Mouse (Mus musculus) liver, embryonic 15.5 days (tissue): ENCODE measurements at regions not wholly inside any gene's neighbourhood (a gene's known extent, or its start where the extent isn't known, plus 50 kb on each side); places are given as distances from the start of the nearest gene placed in this dataset.

ENCODE experiments used
- ATAC-seq: fragments of 200-750 bp; cut with Nextera tagmentation; 2 replicates; pipeline ENCODE4 v1.8.0; 2017; ENCODE audit warnings: moderate number of reproducible peaks, mild to moderate bottlenecking, moderate library complexity; ENCODE audit not compliant: insufficient read depth
- H3K27ac ChIP-seq: fragments of 300-500 bp; sonication (generic); replicated peaks from 2 replicates; pipeline ENCODE4 v1.5.1; 2015; ENCODE audit warnings: mild to moderate bottlenecking, inconsistent platforms
- H3K27me3 ChIP-seq: fragments of 300-500 bp; sonication (generic); 2 replicates; pipeline ENCODE4 v1.6.1; 2015; ENCODE audit warnings: mild to moderate bottlenecking, inconsistent platforms
- H3K36me3 ChIP-seq: fragments of 300-500 bp; sonication (generic); replicated peaks from 2 replicates; pipeline ENCODE4 v1.6.1; 2015; ENCODE audit warnings: moderate library complexity, mild to moderate bottlenecking, inconsistent platforms
- H3K4me1 ChIP-seq: fragments of 300-500 bp; sonication (generic); replicated peaks from 2 replicates; pipeline ENCODE4 v1.6.1; 2015; ENCODE audit warnings: inconsistent platforms
- H3K4me2 ChIP-seq: fragments of 300-500 bp; sonication (generic); 2 replicates; pipeline ENCODE4 v1.6.1; 2015; ENCODE audit warnings: moderate library complexity, mild to moderate bottlenecking, inconsistent platforms
- H3K4me3 ChIP-seq: fragments of 300-500 bp; sonication (generic); replicated peaks from 2 replicates; pipeline ENCODE4 v1.5.1; 2015; ENCODE audit warnings: mild to moderate bottlenecking, inconsistent platforms
- H3K9ac ChIP-seq: fragments of 300-500 bp; sonication (generic); 2 replicates; pipeline ENCODE4 v1.6.1; 2015; ENCODE audit warnings: moderate library complexity, mild to moderate bottlenecking, inconsistent platforms
- H3K9me3 ChIP-seq: fragments of 300-500 bp; sonication (generic); replicated peaks from 2 replicates; pipeline ENCODE4 v1.6.1; 2016; ENCODE audit warnings: inconsistent platforms
- WGBS: fragments of 180-500 bp; shearing (Covaris S2); methylation state at CpG from one replicate; pipeline ENCODE4 v1.1.7; 2015; ENCODE audit warnings: mixed read lengths; ENCODE audit not compliant: insufficient replicate concordance; 5-methylcytosine and 5-hydroxymethylcytosine counted together

DNA sequence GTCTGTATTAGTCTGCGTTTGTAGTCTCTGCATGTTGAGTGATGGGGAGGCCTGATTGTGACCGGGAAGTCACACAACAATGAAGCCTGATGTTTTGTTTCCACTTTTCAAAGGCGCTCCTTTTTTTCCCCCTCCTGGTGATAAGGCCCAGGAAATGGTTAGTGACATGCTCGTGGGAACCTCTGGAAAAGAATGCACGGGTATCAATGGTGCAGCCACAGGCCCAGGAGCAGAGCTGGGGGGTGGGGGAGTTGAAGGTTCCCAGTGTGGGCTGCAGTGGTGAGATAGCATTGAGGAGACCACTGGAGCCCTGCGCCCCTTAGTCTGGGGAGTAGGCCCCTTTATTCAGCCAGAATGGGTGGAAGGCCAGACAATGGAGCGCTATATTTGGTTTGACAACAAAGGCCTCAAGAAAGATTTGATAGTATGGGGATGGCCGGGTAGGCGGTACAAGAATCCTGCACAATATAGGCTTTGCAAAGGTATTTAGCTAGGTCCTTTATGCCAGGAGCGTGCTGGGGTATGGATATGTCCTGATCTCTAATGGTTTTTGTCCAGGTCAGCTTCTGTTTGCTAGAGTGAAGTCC is 490.4 kb downstream of the Insc start:
- Histone ChIP-seq H3K4me1 (no peaks in the 10 kb centered on the region), H3K36me3 (no peaks in the 10 kb centered on the region), H3K27me3 (no peaks in the 10 kb centered on the region), H3K9ac (no peak overlapping the region), H3K9me3 (no peaks in the 10 kb centered on the region), H3K27ac (no peak overlapping the region), H3K4me2 (no peak overlapping the region), H3K4me3 (no peak overlapping the region)
- no peak for ATAC-seq
- WGBS = 34% methylated on average over 10 of the region's 10 CpGs

DNA sequence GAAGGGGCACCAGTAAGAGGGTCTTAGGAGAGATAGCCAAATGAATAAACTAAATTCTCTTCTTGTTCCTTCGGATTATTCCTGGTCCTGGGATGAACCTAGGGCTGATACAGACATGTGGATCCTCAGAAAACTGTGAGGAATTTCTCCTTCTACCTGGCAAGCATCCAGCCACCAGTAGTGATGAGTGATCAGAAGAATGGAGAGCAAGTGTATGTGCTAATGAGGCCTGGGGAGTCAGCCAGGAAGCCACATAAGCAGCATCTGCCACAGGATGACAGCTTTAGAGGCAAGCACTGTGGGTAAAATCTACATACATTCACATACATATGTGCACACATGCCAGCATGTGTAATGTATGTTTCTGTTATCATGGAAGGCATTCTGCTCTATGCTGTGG is 493.6 kb downstream of the Insc start:
- Histone ChIP-seq H3K4me1 (no peaks in the 10 kb centered on the region), H3K27ac (no peak overlapping the region), H3K4me2 (no peak overlapping the region), H3K4me3 (no peak overlapping the region), H3K27me3 (no peaks in the 10 kb centered on the region), H3K9me3 (no peaks in the 10 kb centered on the region), H3K9ac (no peak overlapping the region), H3K36me3 (no peaks in the 10 kb centered on the region)
- no peak for ATAC-seq
- WGBS = 52% methylated on average over 1 of the region's 1 CpGs

DNA sequence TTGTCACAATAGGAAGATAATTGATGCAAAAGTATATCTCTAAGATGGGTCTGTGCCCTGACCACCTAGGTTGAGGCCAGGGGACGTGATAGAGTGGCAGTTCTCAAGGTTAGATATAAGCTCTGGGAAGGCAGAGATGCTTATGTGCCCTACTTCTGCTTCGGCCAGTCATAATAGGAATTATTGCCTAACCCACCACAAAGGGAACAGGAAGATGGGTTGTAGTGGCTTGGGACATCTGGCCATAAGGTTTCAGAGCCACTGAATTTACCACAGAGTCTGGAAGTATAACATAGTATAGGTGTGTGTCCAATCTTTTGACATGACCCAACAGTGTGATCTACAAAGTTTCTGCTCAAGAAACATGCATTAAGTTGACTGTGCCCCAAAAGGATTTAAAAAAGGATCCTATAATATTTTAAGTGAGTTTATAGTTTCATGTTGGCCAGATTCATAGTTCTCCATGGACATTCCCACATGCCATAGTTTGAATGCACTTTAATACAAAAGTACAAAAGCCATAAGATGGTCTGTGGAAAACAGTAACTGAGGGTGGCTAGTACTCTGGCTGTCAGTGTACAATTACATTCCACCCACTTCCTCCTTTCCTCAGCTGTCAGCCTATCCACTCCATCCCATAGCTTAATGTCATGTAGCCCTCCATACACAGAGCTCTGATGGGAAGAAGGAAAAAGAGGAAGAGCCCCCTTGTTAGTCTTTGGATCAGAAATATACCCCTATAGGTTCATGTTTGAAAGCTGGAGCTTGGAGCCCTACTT is 508.3 kb downstream of the Insc start:
- Histone ChIP-seq H3K9me3 (no peaks in the 10 kb centered on the region), H3K36me3 (no peaks in the 10 kb centered on the region), H3K9ac (no peak overlapping the region), H3K4me3 (no peak overlapping the region), H3K4me2 (no peak overlapping the region), H3K27ac (no peak overlapping the region), H3K27me3 (no peaks in the 10 kb centered on the region), H3K4me1 (no peaks in the 10 kb centered on the region)
- no peak for ATAC-seq
- WGBS = 29% methylated on average over 2 of the region's 2 CpGs

DNA sequence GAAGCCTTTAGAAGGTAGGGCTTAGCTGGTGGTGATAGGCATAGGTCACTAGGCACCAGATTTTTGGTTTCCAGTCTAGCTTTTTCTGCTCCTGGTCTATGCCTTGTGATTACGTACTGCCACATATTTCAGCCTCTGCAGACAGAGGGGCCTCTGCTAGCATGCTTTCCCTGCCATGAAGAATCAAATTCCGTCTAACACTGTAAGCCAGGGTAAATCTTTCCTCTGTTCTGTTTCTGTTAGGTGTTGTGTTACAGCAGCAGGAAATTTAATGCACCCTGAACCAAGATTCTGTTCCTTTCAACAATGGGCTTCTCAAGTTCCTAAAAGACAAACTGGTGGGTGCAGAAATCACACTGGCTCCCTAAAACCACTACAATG is 508.9 kb downstream of the Insc start:
- Histone ChIP-seq H3K27me3 (no peaks in the 10 kb centered on the region), H3K9me3 (no peaks in the 10 kb centered on the region), H3K4me2 (no peak overlapping the region), H3K4me3 (no peak overlapping the region), H3K4me1 (no peaks in the 10 kb centered on the region), H3K27ac (no peak overlapping the region), H3K36me3 (no peaks in the 10 kb centered on the region), H3K9ac (no peak overlapping the region)
- no peak for ATAC-seq
- WGBS = 58% methylated on average over 2 of the region's 2 CpGs

DNA sequence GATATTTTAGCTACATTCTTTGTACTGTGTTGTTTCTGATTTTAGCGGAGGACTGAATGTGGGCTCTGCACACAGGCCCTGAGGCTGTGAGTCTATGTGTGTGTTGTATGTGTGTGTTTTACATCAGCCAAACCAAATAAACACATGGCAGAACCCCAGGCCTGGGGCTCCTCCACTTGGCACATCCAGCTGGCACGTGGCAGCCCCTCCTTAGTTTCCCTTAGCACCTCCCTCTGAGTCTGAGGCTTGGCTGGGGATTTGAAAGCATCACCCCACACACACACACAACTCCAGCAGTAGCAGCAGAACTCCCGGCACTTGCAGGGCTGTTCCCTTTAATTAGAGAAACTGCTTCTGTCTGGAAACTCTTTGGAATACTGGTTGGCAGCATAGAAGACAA is 515.1 kb downstream of the Insc start:
- Histone ChIP-seq H3K9me3 (no peaks in the 10 kb centered on the region), H3K27ac (no peak overlapping the region), H3K4me1 (no peaks in the 10 kb centered on the region), H3K4me3 (no peak overlapping the region), H3K27me3 (no peaks in the 10 kb centered on the region), H3K4me2 (no peak overlapping the region), H3K9ac (no peak overlapping the region), H3K36me3 (no peaks in the 10 kb centered on the region)
- ATAC-seq = no peak
- 44% methylated on average over 3 of the region's 3 CpGs for WGBS

DNA sequence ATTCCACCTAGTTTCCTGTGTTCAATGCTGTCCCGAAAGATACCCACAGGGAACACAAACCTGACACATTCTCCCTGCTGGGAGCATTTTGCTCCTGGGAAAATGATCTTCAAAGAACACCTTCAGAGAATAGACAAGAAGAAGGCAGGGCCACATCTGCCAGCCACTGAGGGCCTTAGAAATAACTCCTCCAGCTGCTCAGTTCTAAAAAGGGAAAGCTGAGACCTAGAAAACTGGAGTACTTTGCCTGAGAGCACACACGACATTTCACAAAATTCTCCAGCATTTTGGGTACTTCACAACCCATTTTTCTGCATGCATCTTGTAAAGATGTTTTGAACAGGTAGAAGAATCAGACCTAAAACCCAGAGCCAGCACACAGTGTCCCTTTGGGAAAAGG is 519.6 kb downstream of the Insc start:
- ATAC-seq = no peak

DNA sequence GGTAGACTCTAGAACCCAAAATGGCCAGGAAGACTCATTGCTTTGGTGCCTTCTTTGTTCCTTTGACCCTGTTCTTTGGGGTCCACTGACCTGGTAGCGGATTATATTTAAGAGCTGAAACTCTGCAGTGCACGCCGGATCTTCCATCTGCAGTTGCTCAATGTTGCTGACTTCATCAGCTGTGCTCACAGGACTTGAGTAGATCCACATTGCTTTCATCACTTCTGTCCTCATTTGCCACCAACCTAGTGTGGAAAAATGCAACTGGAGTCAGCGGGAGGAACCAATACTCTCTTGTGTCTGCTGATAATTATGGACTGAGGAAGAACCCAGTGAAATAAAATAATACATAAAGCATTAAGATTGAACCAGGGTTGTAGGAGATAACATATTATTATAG is 522.6 kb downstream of the Insc start:
- 64% methylated on average over 4 of the region's 4 CpGs for WGBS
- Histone ChIP-seq H3K9ac (no peak overlapping the region), H3K4me2 (no peak overlapping the region), H3K4me3 (no peak overlapping the region), H3K36me3 (no peaks in the 10 kb centered on the region), H3K27me3 (no peaks in the 10 kb centered on the region), H3K4me1 (no peaks in the 10 kb centered on the region), H3K9me3 (no peaks in the 10 kb centered on the region), H3K27ac (no peak overlapping the region)
- ATAC-seq = no peak

More for the DNA sequence above, 519.6 kb downstream of the Insc start:
- Histone ChIP-seq H3K27ac (no peak overlapping the region), H3K9me3 (no peaks in the 10 kb centered on the region), H3K4me3 (no peak overlapping the region), H3K27me3 (no peaks in the 10 kb centered on the region), H3K4me2 (no peak overlapping the region), H3K9ac (no peak overlapping the region), H3K36me3 (no peaks in the 10 kb centered on the region), H3K4me1 (no peaks in the 10 kb centered on the region)
- WGBS = 53% methylated on average over 2 of the region's 2 CpGs

DNA sequence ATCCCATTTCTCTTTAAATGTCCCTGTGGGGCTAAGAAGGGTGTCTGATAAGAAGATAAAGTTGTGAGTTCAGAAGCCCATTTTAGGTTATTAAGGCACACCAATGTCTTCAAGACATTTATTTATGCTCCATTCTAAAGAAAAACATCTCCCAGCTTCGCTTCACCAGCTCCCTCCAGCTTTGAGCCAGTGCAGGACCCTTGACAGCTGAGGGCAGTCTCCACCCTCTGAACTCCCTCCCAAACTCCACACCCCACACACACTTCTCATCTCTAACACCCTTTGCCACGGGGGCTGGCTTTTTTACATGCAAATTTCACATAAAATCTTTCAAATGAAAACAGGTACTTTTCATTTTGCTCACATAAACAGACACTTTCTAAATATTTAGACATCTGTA is 527.3 kb downstream of the Insc start:
- 37% methylated on average over 2 of the region's 2 CpGs for WGBS
- Histone ChIP-seq H3K4me1 (no peaks in the 10 kb centered on the region), H3K9ac (no peak overlapping the region), H3K27me3 (no peaks in the 10 kb centered on the region), H3K4me3 (no peak overlapping the region), H3K27ac (no peak overlapping the region), H3K9me3 (no peaks in the 10 kb centered on the region), H3K4me2 (no peak overlapping the region), H3K36me3 (no peaks in the 10 kb centered on the region)
- ATAC-seq = no peak

DNA sequence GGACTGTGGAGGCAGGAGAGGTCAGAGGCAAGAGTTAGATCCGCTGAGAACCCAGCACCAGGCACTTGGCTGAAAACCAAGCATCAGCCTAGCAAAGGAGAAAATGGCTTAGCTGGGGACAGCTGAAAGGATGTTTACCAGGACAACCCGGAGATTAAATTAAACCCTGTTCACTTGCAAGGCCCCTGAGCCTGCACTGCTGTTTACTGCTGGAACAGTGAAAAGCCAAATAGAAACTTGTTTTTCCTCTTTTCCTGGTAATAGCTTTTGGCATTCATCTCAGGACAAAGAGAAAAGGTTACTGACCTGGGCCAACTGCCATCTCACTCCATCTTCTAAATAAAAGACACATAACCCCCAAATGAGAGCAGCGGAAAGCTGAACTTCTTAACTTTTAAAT is 531.3 kb downstream of the Insc start:
- H3K4me2 ChIP-seq = no peak overlapping the region
- no peak overlapping the region for H3K9ac ChIP-seq
- no peak overlapping the region for H3K27ac ChIP-seq
- WGBS = 62% methylated on average over 3 of the region's 3 CpGs
- no peaks in the 10 kb centered on the region for H3K4me1 ChIP-seq
- no peaks in the 10 kb centered on the region for H3K36me3 ChIP-seq
- no peak overlapping the region for H3K4me3 ChIP-seq
- ATAC-seq = no peak
- H3K9me3 ChIP-seq = no peaks in the 10 kb centered on the region
- H3K27me3 ChIP-seq = no peaks in the 10 kb centered on the region

DNA sequence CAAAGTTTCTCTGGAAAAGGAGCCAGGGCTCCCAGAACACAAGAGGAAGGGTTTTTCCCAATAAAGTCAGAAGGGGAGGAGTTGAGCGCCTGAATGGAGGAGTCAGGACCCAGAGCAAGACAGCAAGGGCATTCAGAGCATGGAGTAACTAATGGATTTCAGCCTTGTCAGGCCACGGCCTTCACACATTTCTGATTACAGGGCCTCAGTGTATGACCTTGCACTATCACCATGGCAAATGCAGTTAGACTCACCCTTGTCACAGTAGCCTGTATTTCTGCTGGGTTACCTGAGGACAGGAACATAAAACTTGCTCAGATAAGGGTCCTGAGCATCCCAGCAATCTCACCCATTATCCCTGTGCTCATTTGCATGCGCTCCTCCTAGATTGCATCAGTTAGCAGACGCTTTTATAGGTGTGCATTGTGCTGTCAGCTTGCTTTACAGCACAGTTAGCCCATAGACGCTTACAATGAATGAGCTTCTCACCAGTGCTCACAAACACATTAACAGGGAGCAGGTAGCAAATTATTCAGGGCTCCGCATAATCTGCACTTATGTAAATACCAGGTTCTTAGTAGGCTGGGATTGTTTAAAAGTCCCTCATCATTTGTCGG is 547.4 kb downstream of the Insc start:
- H3K9ac ChIP-seq = no peak overlapping the region
- 0 out of 2 replicates have a peak, but pooled peaks cover 2% of the 10 kb centered on the region for H3K27me3 ChIP-seq
- ATAC-seq = no peak
- no peaks in the 10 kb centered on the region for H3K4me1 ChIP-seq
- H3K4me2 ChIP-seq = no peak overlapping the region
- H3K4me3 ChIP-seq = no peak overlapping the region
- H3K36me3 ChIP-seq = no peaks in the 10 kb centered on the region
- 56% methylated on average over 7 of the region's 7 CpGs for WGBS
- no peak overlapping the region for H3K27ac ChIP-seq
- H3K9me3 ChIP-seq = no peaks in the 10 kb centered on the region

DNA sequence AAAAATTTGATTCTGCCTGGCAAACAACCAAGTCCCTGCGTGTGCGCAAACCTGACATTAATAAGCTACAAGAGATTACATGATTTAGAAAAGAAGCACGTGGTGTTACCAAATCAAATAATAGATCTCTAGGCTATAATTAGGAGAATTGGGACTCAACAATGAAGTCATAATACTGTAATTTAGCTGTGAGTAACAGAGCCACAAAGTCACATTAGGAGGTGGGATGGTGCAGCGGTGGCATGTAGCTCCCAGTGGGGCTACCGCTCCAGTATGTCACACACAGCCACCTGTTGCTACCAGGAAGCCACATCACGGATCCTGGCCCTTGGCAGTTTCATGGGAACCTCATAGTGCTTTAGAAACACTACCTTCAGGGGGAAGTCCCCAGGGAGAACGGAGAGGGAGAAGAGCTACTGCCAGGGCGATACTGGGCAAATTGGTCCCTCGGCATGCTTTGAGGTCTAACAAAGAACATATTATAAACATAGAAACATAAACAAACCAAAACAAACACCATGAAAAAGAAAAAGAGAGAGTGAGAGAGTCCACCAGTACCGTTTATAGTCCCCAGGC is 551.2 kb downstream of the Insc start:
- WGBS = 64% methylated on average over 10 of the region's 10 CpGs

More for the DNA sequence above, 551.2 kb downstream of the Insc start:
- Histone ChIP-seq H3K4me2 (no peak overlapping the region), H3K9me3 (no peaks in the 10 kb centered on the region), H3K4me3 (no peak overlapping the region), H3K27ac (no peak overlapping the region), H3K27me3 (0 out of 2 replicates have a peak, but pooled peaks cover 2% of the 10 kb centered on the region), H3K9ac (no peak overlapping the region), H3K4me1 (no peaks in the 10 kb centered on the region), H3K36me3 (no peaks in the 10 kb centered on the region)
- no peak for ATAC-seq
